Mouse (Mus musculus) intestine, embryonic 16.5 days (tissue): ENCODE results near the gene Josd2. TPM values are rescaled to one million over a fixed set of nuclear protein-coding genes. Genes with fewer than 3 reads are reported as not detected.
A peak's percentile ranks its signal among the peaks of the same experiment; 100 is the strongest.

Experiments
- ATAC-seq: fragments of 200-750 bp; cut with Nextera tagmentation; 2 replicates; pipeline ENCODE4 v1.8.0; 2017; ENCODE audit warnings: moderate TSS enrichment, moderate library complexity
- H3K27ac ChIP-seq: fragments of 300-500 bp; sonication (generic); 2 replicates; pipeline ENCODE4 v1.5.1; 2014; ENCODE audit warnings: mild to moderate bottlenecking, low read length
- H3K27me3 ChIP-seq: fragments of 300-500 bp; sonication (generic); replicated peaks from 2 replicates; pipeline ENCODE4 v1.6.1; 2014; ENCODE audit warnings: low read length, control low read depth, mixed read lengths; ENCODE audit not compliant: control insufficient read depth, insufficient read depth
- H3K36me3 ChIP-seq: fragments of 300-500 bp; sonication (generic); 2 replicates; pipeline ENCODE4 v1.6.1; 2014; ENCODE audit warnings: low read length, control low read depth; ENCODE audit not compliant: control insufficient read depth, insufficient read depth
- H3K4me1 ChIP-seq: fragments of 300-500 bp; sonication (generic); 2 replicates; pipeline ENCODE4 v1.6.1; 2014; ENCODE audit warnings: low read length, control low read depth, mixed read lengths; ENCODE audit not compliant: control insufficient read depth, insufficient read depth
- H3K4me2 ChIP-seq: fragments of 300-500 bp; sonication (generic); 2 replicates; pipeline ENCODE4 v1.6.1; 2014; ENCODE audit warnings: low read depth, low read length, control low read depth
- H3K4me3 ChIP-seq: fragments of 300-500 bp; sonication (generic); 2 replicates; pipeline ENCODE4 v1.5.1; 2014; ENCODE audit warnings: mild to moderate bottlenecking, low read length
- H3K9ac ChIP-seq: fragments of 300-500 bp; sonication (generic); 2 replicates; pipeline ENCODE4 v1.6.1; 2014; ENCODE audit warnings: low read depth, low read length
- H3K9me3 ChIP-seq: fragments of 300-500 bp; sonication (generic); 2 replicates; pipeline ENCODE4 v1.6.1; 2016; ENCODE audit warnings: low read length, control low read depth; ENCODE audit not compliant: control insufficient read depth
- WGBS: fragments of 180-500 bp; shearing (Covaris S2); extraction: QIAGEN DNeasy Blood & Tissue Kit; methylation state at CpG from one replicate; pipeline ENCODE4 v1.1.7; 2014; 5-methylcytosine and 5-hydroxymethylcytosine counted together
- polyA plus RNA-seq: library from polyadenylated mRNA; unstranded; fragments of >200 nt; fragmentation: Nextera tagmentation; extraction: Ambion mirVana; gene quantifications from 2 replicates; pipeline ENCODE4 v1.2.1, GENCODE M21; 2015

Josd2 gene
- polyA plus RNA-seq, 1 experiment from 2014 or later: 86.3 TPM

DNA sequence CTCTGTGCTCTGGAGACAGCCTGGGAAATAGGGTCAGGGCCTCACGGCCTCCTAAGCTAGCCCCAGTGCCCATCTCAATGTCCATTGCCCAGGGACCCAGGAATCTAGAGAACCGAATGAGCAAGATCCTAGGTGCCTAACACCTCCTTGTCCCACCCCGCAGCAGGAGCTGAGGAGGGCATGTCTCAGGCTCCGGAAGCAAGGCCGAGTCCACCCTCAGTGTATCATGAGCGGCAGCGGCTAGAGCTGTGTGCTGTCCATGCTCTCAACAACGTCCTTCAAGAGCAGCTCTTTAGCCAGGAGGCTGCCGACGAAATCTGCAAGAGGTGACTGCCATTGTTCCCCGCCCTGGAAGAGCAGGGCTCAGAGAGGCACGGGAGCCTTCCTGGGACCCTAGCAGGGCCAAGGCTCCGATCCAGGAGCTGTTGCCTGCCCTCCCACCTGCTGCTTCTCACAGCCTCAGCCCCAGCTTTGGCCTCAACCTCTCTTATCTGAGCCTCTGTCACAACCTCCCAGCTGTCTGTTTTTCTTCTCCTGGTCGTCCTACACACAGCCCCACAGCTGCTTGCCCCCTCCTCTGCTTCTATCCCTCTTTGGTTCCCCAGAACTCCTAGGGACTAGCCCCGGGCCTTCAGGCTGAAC lies 985 bp downstream of the Josd2 start:
- H3K36me3 ChIP-seq: 0 out of 2 replicates have a peak, but pooled peaks cover 4% of the 10 kb centered on the region
- WGBS: 55% methylated on average over 15 of the region's 15 CpGs
- peak overlapping the region; percentile 82 for H3K4me3 ChIP-seq
- H3K4me1 ChIP-seq: peaks cover 25% of the 10 kb centered on the region
- peak overlapping the region; percentile 85 for H3K4me2 ChIP-seq
- no peak overlapping the region for H3K27ac ChIP-seq
- H3K9ac ChIP-seq: peak overlapping the region; percentile 86
- ATAC-seq: no peak
- H3K9me3 ChIP-seq: no peaks in the 10 kb centered on the region
- H3K27me3 ChIP-seq: peaks cover 5% of the 10 kb centered on the region

DNA sequence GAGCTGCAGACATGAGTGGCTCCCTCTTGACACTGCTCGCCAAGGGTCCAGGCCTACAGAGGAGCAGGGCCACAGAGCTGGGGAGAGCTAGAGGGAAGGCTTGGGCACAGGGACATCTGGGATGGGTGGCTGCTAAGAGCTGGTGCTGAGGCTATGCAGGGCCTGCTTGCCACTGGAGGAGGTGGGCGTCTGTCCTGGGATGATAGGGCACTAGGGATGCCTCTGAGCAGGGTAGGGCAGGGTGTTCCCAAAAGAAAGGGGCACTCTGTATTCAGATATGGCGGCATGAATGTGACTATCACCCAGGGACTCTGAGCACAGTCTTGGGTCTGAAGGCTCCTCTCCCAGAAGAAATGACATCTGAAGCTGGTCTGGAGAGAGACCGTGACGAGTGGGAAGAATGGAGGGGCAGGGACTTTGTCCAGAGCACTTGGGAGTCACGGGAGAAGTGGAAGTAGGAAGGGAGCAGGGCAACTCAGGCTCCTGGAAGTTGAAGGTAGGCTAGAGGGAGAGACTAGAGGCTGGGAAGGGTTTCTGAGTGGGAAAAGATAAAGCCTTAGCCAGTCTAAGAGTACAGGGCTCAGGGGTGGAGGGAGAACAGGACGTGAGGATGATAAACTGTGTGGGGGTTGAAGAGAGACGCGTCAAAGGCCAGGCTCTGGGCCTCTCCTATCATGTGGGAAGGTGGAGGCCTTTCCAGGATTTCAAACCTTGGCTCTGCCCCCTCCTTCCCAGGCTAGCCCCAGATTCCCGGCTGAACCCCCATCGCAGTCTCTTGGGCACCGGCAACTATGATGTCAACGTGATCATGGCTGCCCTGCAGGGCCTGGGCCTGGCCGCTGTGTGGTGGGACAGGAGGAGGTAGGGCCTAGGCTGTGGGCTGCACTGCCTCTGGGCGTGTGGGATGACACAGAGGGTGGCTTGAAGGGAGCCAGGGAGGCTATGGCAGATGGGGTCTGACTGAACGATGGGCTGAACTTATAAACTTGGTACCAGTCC lies 2.2 kb downstream of the Josd2 start:
- Histone ChIP-seq H3K9ac (no peak overlapping the region), H3K9me3 (no peaks in the 10 kb centered on the region), H3K4me3 (no peak overlapping the region), H3K36me3 (0 out of 2 replicates have a peak, but pooled peaks cover 4% of the 10 kb centered on the region), H3K4me1 (peaks cover 25% of the 10 kb centered on the region), H3K4me2 (no peak overlapping the region), H3K27ac (no peak overlapping the region), H3K27me3 (no peaks in the 10 kb centered on the region; the same call in 1 of the 2 replicates)
- ATAC-seq: no peak
- WGBS: 86% methylated on average over 16 of the region's 16 CpGs

- Histone ChIP-seq H3K9me3 (no peaks in the 10 kb centered on the region), H3K4me1 (peaks cover 19% of the 10 kb centered on the region), H3K4me2 (no peak overlapping the region), H3K27ac (no peak overlapping the region), H3K36me3 (0 out of 2 replicates have a peak, but pooled peaks cover 4% of the 10 kb centered on the region), H3K9ac (no peak overlapping the region), H3K4me3 (no peak overlapping the region), H3K27me3 (no peaks in the 10 kb centered on the region; the same call in 1 of the 2 replicates)
- ATAC-seq: no peak
- WGBS: 82% methylated on average over 16 of the region's 16 CpGs
These were observed 3.2 kb downstream of the Josd2 start for GRCm38 (mm10) chr7:44470696-44471612.

DNA sequence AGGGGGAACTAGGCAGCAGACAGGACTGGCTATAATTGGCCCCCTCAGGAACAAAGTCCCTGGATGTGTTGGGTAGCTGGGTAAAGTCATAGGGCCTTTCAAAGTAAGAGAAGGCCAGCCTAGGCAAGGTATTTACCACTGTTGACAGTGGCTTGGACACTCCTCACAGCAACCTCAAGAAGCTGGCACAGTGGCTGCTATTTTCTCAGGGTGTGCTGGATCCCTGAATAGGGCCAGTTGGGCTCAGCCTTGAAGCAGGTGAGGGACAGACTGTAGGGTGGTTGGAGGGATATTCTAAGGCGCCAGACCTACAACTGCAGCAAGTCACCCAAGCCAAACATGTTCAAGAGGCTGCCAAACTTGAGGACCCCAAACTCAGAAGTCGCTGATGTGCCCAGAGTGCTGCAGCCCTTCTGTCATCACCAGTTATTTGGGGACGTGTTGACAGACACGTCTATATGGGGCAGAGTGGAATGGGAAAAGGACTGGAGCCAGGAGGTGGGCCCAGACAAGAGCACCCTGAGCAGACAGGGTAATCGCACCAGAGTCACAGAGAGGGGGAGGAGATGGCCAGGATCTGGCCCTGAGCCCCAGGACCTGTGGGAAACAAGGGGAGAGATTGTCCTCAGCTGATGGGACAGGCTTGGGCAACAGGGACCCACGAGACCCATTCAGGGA lies 4.2 kb downstream of the Josd2 start:
- Histone ChIP-seq H3K4me3 (no peak overlapping the region), H3K4me2 (no peak overlapping the region), H3K4me1 (peaks cover 19% of the 10 kb centered on the region), H3K27me3 (no peaks in the 10 kb centered on the region; the same call in 1 of the 2 replicates), H3K9me3 (no peaks in the 10 kb centered on the region), H3K27ac (no peak overlapping the region), H3K9ac (no peak overlapping the region), H3K36me3 (0 out of 2 replicates have a peak, but pooled peaks cover 4% of the 10 kb centered on the region)
- ATAC-seq: no peak
- 44% methylated on average over 6 of the region's 6 CpGs for WGBS

- Histone ChIP-seq H3K27ac (no peak overlapping the region), H3K27me3 (no peaks in the 10 kb centered on the region; the same call in 1 of the 2 replicates), H3K4me1 (peaks cover 19% of the 10 kb centered on the region), H3K9me3 (no peaks in the 10 kb centered on the region), H3K4me2 (no peak overlapping the region), H3K9ac (no peak overlapping the region), H3K36me3 (0 out of 2 replicates have a peak, but pooled peaks cover 4% of the 10 kb centered on the region), H3K4me3 (no peak overlapping the region)
- no peak for ATAC-seq
- 18% methylated on average over 1 of the region's 1 CpGs for WGBS
These were observed 4.7 kb downstream of the Josd2 start for GRCm38 (mm10) chr7:44472558-44472885.

DNA sequence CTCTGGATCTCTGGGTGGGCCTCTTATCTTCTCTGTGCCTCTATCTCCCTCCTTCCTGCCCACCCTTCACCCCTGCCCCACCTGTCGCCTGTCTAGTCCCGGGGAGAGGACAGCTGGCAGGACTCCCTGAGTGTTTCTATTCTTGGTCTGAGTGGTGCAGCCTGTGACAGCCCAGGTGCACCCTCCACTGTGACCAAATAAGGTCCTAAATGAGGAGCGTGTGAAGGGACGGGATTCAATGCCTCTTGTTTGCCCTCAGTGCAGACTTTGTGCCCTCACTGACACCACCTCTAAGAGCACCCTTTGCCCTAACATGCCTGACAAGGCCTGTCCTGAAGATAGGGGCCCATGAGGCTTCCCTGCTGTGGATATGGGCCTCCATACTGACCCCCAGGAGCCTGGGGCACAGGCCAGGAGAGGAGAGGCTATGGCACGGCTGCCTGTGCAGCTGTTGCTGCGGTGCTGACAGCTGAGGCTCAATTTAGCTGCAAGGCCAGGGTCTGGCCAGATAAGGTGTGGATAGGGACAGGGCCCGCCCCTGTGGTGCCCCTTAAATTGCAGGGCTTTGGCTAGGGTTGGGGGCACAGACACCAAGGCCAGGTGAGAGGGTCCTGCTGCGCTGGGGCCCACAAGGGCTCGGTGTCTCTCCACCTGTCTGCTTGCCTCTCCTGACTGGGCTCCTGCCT lies 5.3 kb downstream of the Josd2 start:
- H3K36me3 ChIP-seq: 0 out of 2 replicates have a peak, but pooled peaks cover 4% of the 10 kb centered on the region
- H3K9ac ChIP-seq: peak overlapping the region; percentile 46
- H3K4me3 ChIP-seq: no peak overlapping the region
- H3K27ac ChIP-seq: peak overlapping the region; percentile 31; the same call in 1 of the 2 replicates
- no peaks in the 10 kb centered on the region for H3K9me3 ChIP-seq
- H3K27me3 ChIP-seq: no peaks in the 10 kb centered on the region; the same call in 1 of the 2 replicates
- H3K4me2 ChIP-seq: no peak overlapping the region
- ATAC-seq: peak; percentile 27
- WGBS: 42% methylated on average over 9 of the region's 9 CpGs
- H3K4me1 ChIP-seq: peaks cover 19% of the 10 kb centered on the region

DNA sequence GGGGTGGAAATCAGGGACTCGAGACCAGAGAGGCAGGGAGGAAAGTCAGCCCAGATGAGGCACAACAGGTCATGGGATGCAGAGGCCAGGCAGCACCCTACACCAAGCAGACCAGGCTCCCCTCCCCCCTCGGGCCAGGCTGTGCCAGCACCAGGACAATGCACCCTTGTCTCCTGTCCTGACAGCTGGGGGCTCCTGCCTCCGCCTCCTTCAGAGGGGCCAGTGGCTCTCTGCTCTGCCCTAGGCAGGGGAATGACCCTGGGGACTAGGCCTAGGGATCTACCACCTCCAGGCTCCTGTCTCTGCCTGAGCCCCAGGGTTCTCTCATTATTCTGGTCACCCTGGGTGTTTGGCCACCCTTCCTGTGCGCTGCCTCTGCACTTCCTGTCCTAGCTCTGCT lies 6.6 kb downstream of the Josd2 start:
- no peaks in the 10 kb centered on the region; the same call in 1 of the 2 replicates for H3K27me3 ChIP-seq
- peaks cover 11% of the 10 kb centered on the region for H3K4me1 ChIP-seq
- ATAC-seq: peak; percentile 23

GRCm38 (mm10) chr7:44475046-44475614 lies 7.3 kb downstream of the Josd2 start:
- no peak overlapping the region for H3K9ac ChIP-seq
- no peak for ATAC-seq
- 41% methylated on average over 5 of the region's 5 CpGs for WGBS
- H3K9me3 ChIP-seq: no peaks in the 10 kb centered on the region
- peaks cover 3% of the 10 kb centered on the region; the same call in 1 of the 2 replicates for H3K27me3 ChIP-seq
- H3K27ac ChIP-seq: no peak overlapping the region
- 0 out of 2 replicates have a peak, but pooled peaks cover 4% of the 10 kb centered on the region for H3K36me3 ChIP-seq
- H3K4me2 ChIP-seq: no peak overlapping the region
- no peak overlapping the region for H3K4me3 ChIP-seq
- peaks cover 11% of the 10 kb centered on the region for H3K4me1 ChIP-seq

More for the DNA sequence above, 6.6 kb downstream of the Josd2 start:
- no peak overlapping the region for H3K27ac ChIP-seq
- 0 out of 2 replicates have a peak, but pooled peaks cover 4% of the 10 kb centered on the region for H3K36me3 ChIP-seq
- H3K4me3 ChIP-seq: no peak overlapping the region
- no peaks in the 10 kb centered on the region for H3K9me3 ChIP-seq
- H3K9ac ChIP-seq: peak overlapping the region; percentile 27; the same call in 1 of the 2 replicates
- WGBS: 19% methylated on average over 4 of the region's 4 CpGs
- H3K4me2 ChIP-seq: no peak overlapping the region
